18 mouse cellular contexts compared by ENCODE assay signal in the genomic region with DNA sequence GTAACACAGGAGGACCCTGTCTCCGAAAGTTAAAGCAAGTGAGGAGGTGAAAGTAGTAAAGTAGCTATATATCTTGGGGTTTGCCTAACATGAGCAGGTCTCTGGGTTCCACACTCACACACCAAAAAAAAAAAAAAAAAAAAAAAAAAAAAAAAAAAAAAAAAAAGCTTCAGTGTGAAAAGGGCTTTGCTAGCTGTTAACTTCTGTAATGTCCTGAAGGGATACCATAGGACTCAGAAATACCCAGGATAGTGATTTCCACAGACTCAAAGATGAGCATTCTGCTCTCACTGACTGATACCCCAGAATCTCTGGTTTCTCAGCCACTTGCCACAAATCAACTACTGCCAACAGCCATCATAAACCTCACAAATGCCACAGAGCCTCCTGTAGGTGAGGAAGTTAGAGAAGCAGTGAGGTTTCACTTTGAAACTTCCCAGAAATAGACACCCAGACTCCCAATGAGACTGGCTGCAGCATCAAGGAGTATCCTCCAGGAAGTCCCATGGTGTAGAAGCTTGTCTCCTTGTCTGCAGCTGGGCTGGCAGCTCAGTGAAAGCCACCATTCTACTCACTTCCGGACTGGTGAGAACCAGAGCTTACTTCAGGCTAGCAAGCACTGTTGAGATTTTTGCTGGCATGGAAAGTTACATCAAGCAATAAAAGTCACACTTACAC. TPM values are rescaled to one million over a fixed set of nuclear protein-coding genes. Genes with fewer than 3 reads are reported as not detected.
DNase-seq lines count a peak whose midpoint lies in the region; TF ChIP-seq lines count a peak whose summit lies in the region.
"Had no signal": no experiment of that assay in that cellular context is flagged by ENCODE, and none has a peak within 500 bp of the region (broad histone marks: within the 10 kb centered on the region; RNA-seq: fewer than 3 reads in every experiment).

No protein-coding gene starts in this region.

- no peaks in the 10 kb centered on the region for H3K4me1 ChIP-seq in spleen, adult 2 months (ENCODE audit: control insufficient read depth, insufficient read depth, insufficient read length)
- H3K4me1 ChIP-seq in forebrain, embryonic 10.5 days: no peaks in the 10 kb centered on the region
- H3K4me1 ChIP-seq: forebrain, embryonic 15.5 days; limb, embryonic 13.5 days; midbrain, embryonic 12.5 days had no signal

- H3K4me3 ChIP-seq in gastrocnemius, adult 2 months: no peak overlapping the region
- no peak overlapping the region for H3K4me3 ChIP-seq in spleen, adult 2 months (ENCODE audit: extremely low read depth, insufficient read depth, insufficient read length)
- no peak overlapping the region for H3K4me3 ChIP-seq in forebrain, embryonic 10.5 days
- H3K4me3 ChIP-seq: forebrain, embryonic 15.5 days; limb, embryonic 13.5 days; midbrain, embryonic 12.5 days; myocyte had no signal

- TF ChIP-seq CTCF in gastrocnemius, adult 2 months (IDR thresholded peaks at IDR 0.05): no peak
- TF ChIP-seq CTCF in spleen, adult 2 months (IDR thresholded peaks at IDR 0.05; ENCODE audit: extremely low read depth, insufficient read depth, insufficient read length, insufficient replicate concordance): no peak

- no peaks in the 10 kb centered on the region for H3K36me3 ChIP-seq in spleen, adult 2 months (ENCODE audit: control insufficient read depth, insufficient read depth, low read length)
- H3K36me3 ChIP-seq in forebrain, embryonic 10.5 days (replicated peaks): no peaks in the 10 kb centered on the region
- H3K36me3 ChIP-seq: forebrain, embryonic 15.5 days; limb, embryonic 13.5 days; midbrain, embryonic 12.5 days had no signal

- no peak for TF ChIP-seq POLR2A in spleen, adult 2 months (IDR thresholded peaks at IDR 0.05; ENCODE audit: low read depth, low read length)

- H3K9me3 ChIP-seq in forebrain, embryonic 10.5 days: no peaks in the 10 kb centered on the region
- H3K9me3 ChIP-seq: forebrain, embryonic 15.5 days; limb, embryonic 13.5 days; midbrain, embryonic 12.5 days had no signal

- WGBS in spleen, adult 2 months: 46% methylated on average over 2 of the region's 2 CpGs
- WGBS in forebrain, embryonic 10.5 days: 81% methylated on average over 2 of the region's 2 CpGs

- no peak for DNase-seq in gastrocnemius, adult 2 months
- DNase-seq in gastrocnemius, adult 8-10 months (ENCODE audit: low spot score in 2 of 2): no peak
- DNase-seq in spleen, adult 2 months (ENCODE audit: low read depth in 1 of 2, low spot score in 2 of 2): no peak
- no peak for DNase-seq in spleen, postnatal 14 days (ENCODE audit: low spot score in 2 of 2)
- peak; percentile 59 for DNase-seq in naive thymus-derived CD4-positive, alpha-beta T cell, adult 2 months (ENCODE audit: low read depth)
- DNase-seq in testis, postnatal 10 days (ENCODE audit: low spot score): no peak
- no peak for DNase-seq in cerebellum, adult 8-10 months
- DNase-seq in forebrain, embryonic 10.5 days (ENCODE audit: extremely low spot score, low spot score): no peak
- DNase-seq: adrenal gland, adult 8-10 months; cerebellum, adult 9-10 months; gastrocnemius, postnatal 10 days; kidney, adult 2 months; layer of hippocampus, postnatal 36 days; lung, adult 2 months had no signal

- H3K27me3 ChIP-seq in spleen, adult 2 months (ENCODE audit: control insufficient read depth, insufficient read depth, low read length): no peaks in the 10 kb centered on the region
- no peaks in the 10 kb centered on the region for H3K27me3 ChIP-seq in forebrain, embryonic 10.5 days (ENCODE audit: poor library complexity, severe bottlenecking)
- H3K27me3 ChIP-seq: forebrain, embryonic 15.5 days; limb, embryonic 13.5 days; midbrain, embryonic 12.5 days had no signal

- 0 out of 2 replicates have a peak overlapping the region, but pooled peaks have one; percentile 16 for H3K27ac ChIP-seq in gastrocnemius, adult 2 months
- H3K27ac ChIP-seq in spleen, adult 2 months (ENCODE audit: insufficient read depth, low read length): peak overlapping the region; percentile 11
- no peak overlapping the region for H3K27ac ChIP-seq in forebrain, embryonic 10.5 days
- H3K27ac ChIP-seq: forebrain, embryonic 15.5 days; limb, embryonic 13.5 days; midbrain, embryonic 12.5 days had no signal

- intact Hi-C loops in gastrocnemius, adult 2 months (cut with DNase I): no loop called here

RNA-seq across cellular contexts. Expression of gene Gatad2a, which starts 11.2 kb away (rescaled TPM):
- total RNA-seq in gastrocnemius, adult 2 months (2021): 10 to 100 TPM; 26.5 to 32.6 TPM
- 10 to 100 TPM; 20.5 to 26.4 (median 25.2) TPM for total RNA-seq in gastrocnemius, adult 8-10 months (2022)
- 45.8 and 64.6 TPM in 2 replicates for polyA plus RNA-seq in spleen, adult 2 months (2012; rRNA removed)
- polyA plus RNA-seq in forebrain, embryonic 10.5 days (2016; fragmentation: Nextera tagmentation; extraction: Ambion mirVana): 51.7 and 57.1 TPM in 2 replicates

RNA-seq across cellular contexts. Expression of gene Mau2, which starts 57.5 kb away (rescaled TPM):
- total RNA-seq in gastrocnemius, adult 2 months (2021): 10 to 100 TPM; 24.8 to 31.0 TPM
- 10 to 100 TPM; 23.1 to 26.1 (median 24.6) TPM for total RNA-seq in gastrocnemius, adult 8-10 months (2022)
- polyA plus RNA-seq in spleen, adult 2 months (2012; rRNA removed): 83.3 and 108 TPM in 2 replicates
- 54.5 and 58.6 TPM in 2 replicates for polyA plus RNA-seq in forebrain, embryonic 10.5 days (2016; fragmentation: Nextera tagmentation; extraction: Ambion mirVana)

RNA-seq across cellular contexts. Expression of gene Sugp1, which starts 57.6 kb away (rescaled TPM):
- 10 to 100 TPM; 16.8 to 21.0 TPM for total RNA-seq in gastrocnemius, adult 2 months (2021)
- 10 to 100 TPM; 16.7 to 20.4 (median 18.1) TPM for total RNA-seq in gastrocnemius, adult 8-10 months (2022)
- 8.9 and 9.4 TPM in 2 replicates for polyA plus RNA-seq in spleen, adult 2 months (2012; rRNA removed)
- 53.4 and 55.3 TPM in 2 replicates for polyA plus RNA-seq in forebrain, embryonic 10.5 days (2016; fragmentation: Nextera tagmentation; extraction: Ambion mirVana)
